Mouse (Mus musculus): Measurements from ENCODE around the gene Dffb. TPM values are rescaled to one million over a fixed set of nuclear protein-coding genes. Genes with fewer than 3 reads are reported as not detected.

Dffb gene
- polyA plus RNA-seq, 1 experiment from 2014 or later = 14.1 TPM

- Histone ChIP-seq H3K9ac (no peak overlapping the region), H3K27me3 (replicated peaks) (no peaks in the 10 kb centered on the region), H3K27ac (no peak overlapping the region), H3K4me3 (replicated peaks) (no peak overlapping the region), H3K4me1 (replicated peaks) (peaks cover 6% of the 10 kb centered on the region), H3K9me3 (no peaks in the 10 kb centered on the region), H3K4me2 (replicated peaks) (no peak overlapping the region), H3K36me3 (0 out of 2 replicates have a peak, but pooled peaks cover 10% of the 10 kb centered on the region)
- no peak for ATAC-seq
- 68% methylated on average over 4 of the region's 4 CpGs for WGBS
These were observed 32.8 kb upstream of the Dffb start for GRCm38 (mm10) chr4:154007759-154008158.

- Histone ChIP-seq H3K36me3 (peaks cover 16% of the 10 kb centered on the region; the same call in 1 of the 2 replicates), H3K9ac (no peak overlapping the region), H3K4me2 (replicated peaks) (no peak overlapping the region), H3K27me3 (replicated peaks) (no peaks in the 10 kb centered on the region), H3K27ac (no peak overlapping the region), H3K4me3 (replicated peaks) (no peak overlapping the region), H3K4me1 (replicated peaks) (peaks cover 2% of the 10 kb centered on the region; the same call in 1 of the 2 replicates), H3K9me3 (no peaks in the 10 kb centered on the region)
- ATAC-seq = no peak
- 94% methylated on average over 6 of the region's 6 CpGs for WGBS
These were observed 31.3 kb upstream of the Dffb start for GRCm38 (mm10) chr4:154006264-154006663.

GRCm38 (mm10) chr4:154005488-154005887 lies 30.6 kb upstream of the Dffb start:
- Histone ChIP-seq H3K4me2 (replicated peaks) (no peak overlapping the region), H3K36me3 (peaks cover 16% of the 10 kb centered on the region; the same call in 1 of the 2 replicates), H3K4me3 (replicated peaks) (no peak overlapping the region), H3K9me3 (no peaks in the 10 kb centered on the region), H3K4me1 (replicated peaks) (no peaks in the 10 kb centered on the region), H3K27ac (no peak overlapping the region), H3K27me3 (replicated peaks) (no peaks in the 10 kb centered on the region), H3K9ac (no peak overlapping the region)
- 95% methylated on average over 5 of the region's 5 CpGs for WGBS
- no peak for ATAC-seq

GRCm38 (mm10) chr4:153993505-153993904 lies 18.6 kb upstream of the Dffb start:
- Histone ChIP-seq H3K4me2 (replicated peaks) (no peak overlapping the region), H3K36me3 (peaks cover 39% of the 10 kb centered on the region), H3K4me3 (replicated peaks) (no peak overlapping the region), H3K9me3 (no peaks in the 10 kb centered on the region), H3K27me3 (replicated peaks) (no peaks in the 10 kb centered on the region), H3K9ac (no peak overlapping the region), H3K4me1 (replicated peaks) (no peaks in the 10 kb centered on the region), H3K27ac (no peak overlapping the region)
- 91% methylated on average over 8 of the region's 8 CpGs for WGBS
- no peak for ATAC-seq

- H3K4me3 ChIP-seq (replicated peaks) = no peak overlapping the region
- 88% methylated on average over 10 of the region's 10 CpGs for WGBS
- H3K27me3 ChIP-seq (replicated peaks) = no peaks in the 10 kb centered on the region
- H3K9me3 ChIP-seq = no peaks in the 10 kb centered on the region
- H3K9ac ChIP-seq = no peak overlapping the region
- H3K36me3 ChIP-seq = peaks cover 44% of the 10 kb centered on the region
- H3K4me1 ChIP-seq (replicated peaks) = no peaks in the 10 kb centered on the region
- H3K27ac ChIP-seq = no peak overlapping the region
- ATAC-seq = no peak
- H3K4me2 ChIP-seq (replicated peaks) = no peak overlapping the region
These were observed 17.8 kb upstream of the Dffb start for GRCm38 (mm10) chr4:153992715-153993114.

GRCm38 (mm10) chr4:153980470-153980869 lies 5.5 kb upstream of the Dffb start:
- WGBS = 87% methylated on average over 8 of the region's 11 CpGs
- ATAC-seq = no peak
- Histone ChIP-seq H3K36me3 (peaks cover 18% of the 10 kb centered on the region), H3K4me1 (replicated peaks) (peaks cover 11% of the 10 kb centered on the region; the same call in 1 of the 2 replicates), H3K27ac (no peak overlapping the region), H3K27me3 (replicated peaks) (no peaks in the 10 kb centered on the region), H3K9ac (no peak overlapping the region), H3K4me3 (replicated peaks) (no peak overlapping the region), H3K9me3 (no peaks in the 10 kb centered on the region), H3K4me2 (replicated peaks) (no peak overlapping the region)

GRCm38 (mm10) chr4:153979243-153979642 lies 4.3 kb upstream of the Dffb start:
- Histone ChIP-seq H3K4me2 (replicated peaks) (no peak overlapping the region), H3K36me3 (peaks cover 9% of the 10 kb centered on the region; the same call in 1 of the 2 replicates), H3K27ac (no peak overlapping the region), H3K27me3 (replicated peaks) (no peaks in the 10 kb centered on the region), H3K4me3 (replicated peaks) (no peak overlapping the region), H3K4me1 (replicated peaks) (peaks cover 13% of the 10 kb centered on the region; the same call in 1 of the 2 replicates), H3K9ac (no peak overlapping the region), H3K9me3 (no peaks in the 10 kb centered on the region)
- WGBS = 93% methylated on average over 10 of the region's 10 CpGs
- no peak for ATAC-seq

GRCm38 (mm10) chr4:153975768-153976167 lies 842 bp upstream of the Dffb start:
- no peak for ATAC-seq

GRCm38 (mm10) chr4:153975292-153975662 lies 351 bp upstream of the Dffb start:
- peak overlapping the region; percentile 91 for H3K4me2 ChIP-seq (replicated peaks)
- H3K9me3 ChIP-seq = no peaks in the 10 kb centered on the region
- H3K4me3 ChIP-seq (replicated peaks) = peak overlapping the region; percentile 89
- H3K36me3 ChIP-seq = no peaks in the 10 kb centered on the region
- peak overlapping the region; percentile 92 for H3K9ac ChIP-seq
- H3K27me3 ChIP-seq (replicated peaks) = no peaks in the 10 kb centered on the region
- H3K27ac ChIP-seq = 0 out of 2 replicates have a peak overlapping the region, but pooled peaks have one; percentile 41
- WGBS = under 1% methylated on average over 33 of the region's 33 CpGs
- ATAC-seq = peak; percentile 82
- peaks cover 15% of the 10 kb centered on the region; the same call in 1 of the 2 replicates for H3K4me1 ChIP-seq (replicated peaks)

More at GRCm38 (mm10) chr4:153975768-153976167, 842 bp upstream of the Dffb start:
- Histone ChIP-seq H3K4me1 (replicated peaks) (peaks cover 15% of the 10 kb centered on the region; the same call in 1 of the 2 replicates), H3K36me3 (no peaks in the 10 kb centered on the region), H3K4me2 (replicated peaks) (peak overlapping the region; percentile 91), H3K27ac (no peak overlapping the region), H3K4me3 (replicated peaks) (peak overlapping the region; percentile 89), H3K9ac (peak overlapping the region; percentile 92), H3K27me3 (replicated peaks) (no peaks in the 10 kb centered on the region), H3K9me3 (no peaks in the 10 kb centered on the region)
- 38% methylated on average over 6 of the region's 6 CpGs for WGBS

GRCm38 (mm10) chr4:153968063-153968462 lies 6.9 kb downstream of the Dffb start:
- Histone ChIP-seq H3K9ac (no peak overlapping the region), H3K9me3 (no peaks in the 10 kb centered on the region), H3K27me3 (replicated peaks) (no peaks in the 10 kb centered on the region), H3K4me2 (replicated peaks) (no peak overlapping the region), H3K4me3 (replicated peaks) (no peak overlapping the region), H3K4me1 (replicated peaks) (no peaks in the 10 kb centered on the region), H3K36me3 (no peaks in the 10 kb centered on the region), H3K27ac (no peak overlapping the region)
- WGBS = 79% methylated on average over 2 of the region's 2 CpGs
- ATAC-seq = no peak

GRCm38 (mm10) chr4:153967556-153967955 lies 7.4 kb downstream of the Dffb start:
- Histone ChIP-seq H3K27me3 (replicated peaks) (no peaks in the 10 kb centered on the region), H3K9me3 (no peaks in the 10 kb centered on the region), H3K4me1 (replicated peaks) (no peaks in the 10 kb centered on the region), H3K36me3 (peaks cover 4% of the 10 kb centered on the region; the same call in 1 of the 2 replicates), H3K4me3 (replicated peaks) (no peak overlapping the region), H3K9ac (no peak overlapping the region), H3K27ac (no peak overlapping the region), H3K4me2 (replicated peaks) (no peak overlapping the region)
- no peak for ATAC-seq
- 86% methylated on average over 2 of the region's 2 CpGs for WGBS

- Histone ChIP-seq H3K4me3 (replicated peaks) (no peak overlapping the region), H3K9me3 (no peaks in the 10 kb centered on the region), H3K27ac (no peak overlapping the region), H3K9ac (no peak overlapping the region), H3K4me1 (replicated peaks) (no peaks in the 10 kb centered on the region), H3K27me3 (replicated peaks) (no peaks in the 10 kb centered on the region), H3K4me2 (replicated peaks) (no peak overlapping the region), H3K36me3 (peaks cover 10% of the 10 kb centered on the region; the same call in 1 of the 2 replicates)
- no peak for ATAC-seq
- 86% methylated on average over 5 of the region's 5 CpGs for WGBS
These were observed 8.3 kb downstream of the Dffb start for GRCm38 (mm10) chr4:153966651-153967050.

- Histone ChIP-seq H3K27ac (no peak overlapping the region), H3K4me3 (replicated peaks) (no peak overlapping the region), H3K9me3 (no peaks in the 10 kb centered on the region), H3K4me2 (replicated peaks) (no peak overlapping the region), H3K4me1 (replicated peaks) (peaks cover 3% of the 10 kb centered on the region; the same call in 1 of the 2 replicates), H3K36me3 (peaks cover 19% of the 10 kb centered on the region), H3K27me3 (replicated peaks) (no peaks in the 10 kb centered on the region), H3K9ac (no peak overlapping the region)
- no peak for ATAC-seq
- WGBS = 82% methylated on average over 7 of the region's 7 CpGs
These were observed 12.3 kb downstream of the Dffb start for GRCm38 (mm10) chr4:153962631-153963030.
